Mouse (Mus musculus) R1 (cell line): ENCODE results near the gene Itpr2.

ENCODE experiments used
- DNase-seq: peaks from one replicate; pipeline ENCODE4 v3.0.0-alpha.2; 2018; ENCODE audit warnings: low read depth, low spot score

Itpr2 gene

GRCm38 (mm10) chr6:146222403-146223063, 279.5 kb downstream of the Itpr2 start:
- no peak for DNase-seq

- no peak for DNase-seq
Measured at GRCm38 (mm10) chr6:146221371-146222336, 280.4 kb downstream of the Itpr2 start.

GRCm38 (mm10) chr6:146220071-146220470, 282.0 kb downstream of the Itpr2 start:
- DNase-seq = no peak

- DNase-seq = no peak
Measured at GRCm38 (mm10) chr6:146219534-146219933, 282.5 kb downstream of the Itpr2 start.

- DNase-seq = no peak
Measured at GRCm38 (mm10) chr6:146215302-146215701, 286.7 kb downstream of the Itpr2 start.

- DNase-seq = no peak
Measured at GRCm38 (mm10) chr6:146212339-146212738, 289.7 kb downstream of the Itpr2 start.

GRCm38 (mm10) chr6:146211233-146211632, 290.8 kb downstream of the Itpr2 start:
- DNase-seq = no peak

GRCm38 (mm10) chr6:146208983-146209382, 293.0 kb downstream of the Itpr2 start:
- no peak for DNase-seq

GRCm38 (mm10) chr6:146207204-146207959, 294.6 kb downstream of the Itpr2 start:
- DNase-seq = no peak

GRCm38 (mm10) chr6:146205136-146205535, 296.9 kb downstream of the Itpr2 start:
- no peak for DNase-seq

- no peak for DNase-seq
Measured at GRCm38 (mm10) chr6:146204470-146204869, 297.6 kb downstream of the Itpr2 start.

GRCm38 (mm10) chr6:146197868-146198379, 304.1 kb downstream of the Itpr2 start:
- DNase-seq = peak; percentile 39

GRCm38 (mm10) chr6:146196701-146197100, 305.3 kb downstream of the Itpr2 start:
- no peak for DNase-seq

GRCm38 (mm10) chr6:146195854-146196457, 306.1 kb downstream of the Itpr2 start:
- no peak for DNase-seq

- no peak for DNase-seq
Measured at GRCm38 (mm10) chr6:146191931-146192330, 310.1 kb downstream of the Itpr2 start.

- no peak for DNase-seq
Measured at GRCm38 (mm10) chr6:146190006-146190405, 312.0 kb downstream of the Itpr2 start.

GRCm38 (mm10) chr6:146185532-146185931, 316.5 kb downstream of the Itpr2 start:
- no peak for DNase-seq

GRCm38 (mm10) chr6:146184771-146185170, 317.3 kb downstream of the Itpr2 start:
- no peak for DNase-seq

- no peak for DNase-seq
Measured at GRCm38 (mm10) chr6:146174644-146175250, 327.3 kb downstream of the Itpr2 start.

- DNase-seq = peak; percentile 4
Measured at GRCm38 (mm10) chr6:146170603-146171051, 331.4 kb downstream of the Itpr2 start.

- DNase-seq = no peak
Measured at GRCm38 (mm10) chr6:146167207-146167606, 334.8 kb downstream of the Itpr2 start.
